Mouse (Mus musculus): ENCODE measurements at regions not wholly inside any gene's neighbourhood (a gene's known extent, or its start where the extent isn't known, plus 50 kb on each side); places are given as distances from the start of the nearest gene placed in this dataset.
"Not testable (repeated sequence)": the region's sequence is repeated elsewhere in the genome, so short reads cannot be mapped to it uniquely, and the experiment has no call there.

- Histone ChIP-seq H3K4me3 (replicated peaks in 1 of 3; ENCODE audit: low read depth in 2 of 3, low read length in 2 of 3, poor library complexity in 1 of 3) (no peak overlapping the region), H3K79me2 (replicated peaks; ENCODE audit: control insufficient read depth, extremely low read depth, insufficient read depth, poor library complexity, severe bottlenecking) (no peaks in the 10 kb centered on the region), H3K4me2 (ENCODE audit: insufficient read depth, low read depth, poor library complexity, severe bottlenecking) (no peak overlapping the region), H3K27ac (ENCODE audit: insufficient read depth, low read depth) (no peak overlapping the region), H3K9ac (ENCODE audit: insufficient read depth, low read depth) (no peak overlapping the region), H3K36me3 (replicated peaks in 1 of 2; ENCODE audit: control insufficient read depth in 1 of 2, insufficient read depth in 1 of 2, low read length in 1 of 2) (no peaks in the 10 kb centered on the region), H3K27me3 (replicated peaks) (no peaks in the 10 kb centered on the region), H3K9me3 (replicated peaks; ENCODE audit: low read length) (no peaks in the 10 kb centered on the region), H3K4me1 (ENCODE audit: control insufficient read depth in 1 of 2, insufficient read depth in 2 of 2) (peaks cover 0 to 12% of the 10 kb centered on the region in 2 experiments; a peak in 2 of 4 replicates)
- in situ Hi-C loops (cut with MboI; ENCODE audit: low pct_ligation_motif_present, low pct_unique_long_range_greater_than_20kb, low sequenced_read_pairs): no loop called here
- no peak for DNase-seq (ENCODE audit: extremely low read depth)
- dilution Hi-C loops (cut with MboI; ENCODE audit: extremely low pct_ligation_motif_present, extremely low pct_unique_long_range_greater_than_20kb, low sequenced_read_pairs): no loop called here
- TF ChIP-seq USF2 (conservative IDR thresholded peaks at IDR 0.05; ENCODE audit: low read depth, low read length) (no peak), CHD2 (IDR thresholded peaks at IDR 0.05; ENCODE audit: low read length) (no peak), POLR2AphosphoS2 (IDR thresholded peaks at IDR 0.05; ENCODE audit: low read depth, low read length) (no peak), ZNF384 (IDR thresholded peaks at IDR 0.05; ENCODE audit: low read depth, low read length) (no peak)
Measured at GRCm38 (mm10) chr16:15185714-15186113, 131.5 kb upstream of the Gm21897 start.

- in situ Hi-C loops (cut with MboI; ENCODE audit: low pct_ligation_motif_present, low pct_unique_long_range_greater_than_20kb, low sequenced_read_pairs): no loop called here
- H3K27me3 ChIP-seq (replicated peaks): no peaks in the 10 kb centered on the region
- H3K4me2 ChIP-seq (ENCODE audit: insufficient read depth, low read depth, poor library complexity, severe bottlenecking): no peak overlapping the region
- H3K9ac ChIP-seq (ENCODE audit: insufficient read depth, low read depth): no peak overlapping the region
- no peak for DNase-seq (ENCODE audit: extremely low read depth)
- no peaks in the 10 kb centered on the region for H3K79me2 ChIP-seq (replicated peaks; ENCODE audit: control insufficient read depth, extremely low read depth, insufficient read depth, poor library complexity, severe bottlenecking)
- no peaks in the 10 kb centered on the region for H3K9me3 ChIP-seq (replicated peaks; ENCODE audit: low read length)
- H3K27ac ChIP-seq (ENCODE audit: insufficient read depth, low read depth): no peak overlapping the region
- no peak for TF ChIP-seq TCF12 (IDR thresholded peaks at IDR 0.05; ENCODE audit: low read depth, low read length)
- TF ChIP-seq MEF2A (IDR thresholded peaks at IDR 0.05; ENCODE audit: borderline replicate concordance, low read depth, low read length): no peak
- no peak for TF ChIP-seq MYC (IDR thresholded peaks at IDR 0.05; ENCODE audit: low read depth, low read length)
- no peak for TF ChIP-seq BHLHE40 (IDR thresholded peaks at IDR 0.05; ENCODE audit: low read depth, low read length)
- no peak for TF ChIP-seq E2F4 (IDR thresholded peaks at IDR 0.05; ENCODE audit: insufficient replicate concordance, low read depth, low read length)
- TF ChIP-seq ETS1 (conservative IDR thresholded peaks at IDR 0.05; ENCODE audit: low read depth, low read length): no peak
- TF ChIP-seq GABPA (IDR thresholded peaks at IDR 0.05; ENCODE audit: insufficient replicate concordance, low read depth, low read length): no peak
- TF ChIP-seq MAFK (IDR thresholded peaks at IDR 0.05; ENCODE audit: insufficient replicate concordance, low read length): no peak
- TF ChIP-seq UBTF (IDR thresholded peaks at IDR 0.05; ENCODE audit: low read depth, low read length): no peak
- TF ChIP-seq SMC3 (IDR thresholded peaks at IDR 0.05; ENCODE audit: low read depth, low read length): no peak
- TF ChIP-seq ZMIZ1 (IDR thresholded peaks at IDR 0.05; ENCODE audit: low read depth, low read length): no peak
- no peak for TF ChIP-seq CTCF (conservative IDR thresholded peaks at IDR 0.05 in 1 of 2, IDR thresholded peaks at IDR 0.05 in 1 of 2; ENCODE audit: low read depth in 2 of 2, low read length in 2 of 2)
- TF ChIP-seq JUN (IDR thresholded peaks at IDR 0.05; ENCODE audit: insufficient read depth, low read depth, low read length): no peak
- no peak for TF ChIP-seq MXI1 (IDR thresholded peaks at IDR 0.05; ENCODE audit: low read depth, low read length)
- TF ChIP-seq CHD2 (IDR thresholded peaks at IDR 0.05; ENCODE audit: low read length): no peak
- no peak for TF ChIP-seq NELFE (IDR thresholded peaks at IDR 0.05; ENCODE audit: low read depth, low read length)
- no peak for TF ChIP-seq CHD1 (IDR thresholded peaks at IDR 0.05; ENCODE audit: low read depth, low read length)
- no peak for TF ChIP-seq ZC3H11A (IDR thresholded peaks at IDR 0.05; ENCODE audit: low read depth, low read length)
- no peak for TF ChIP-seq HCFC1 (IDR thresholded peaks at IDR 0.05; ENCODE audit: low read depth, low read length)
- no peak overlapping the region for H3K4me3 ChIP-seq (replicated peaks in 1 of 3; ENCODE audit: low read depth in 2 of 3, low read length in 2 of 3, poor library complexity in 1 of 3)
- H3K4me1 ChIP-seq (ENCODE audit: control insufficient read depth in 1 of 2, insufficient read depth in 2 of 2): peaks cover 0 to 4% of the 10 kb centered on the region in 2 experiments; a peak in 1 of 4 replicates
- dilution Hi-C loops (cut with MboI; ENCODE audit: extremely low pct_ligation_motif_present, extremely low pct_unique_long_range_greater_than_20kb, low sequenced_read_pairs): no loop called here
- no peaks in the 10 kb centered on the region for H3K36me3 ChIP-seq (replicated peaks in 1 of 2; ENCODE audit: control insufficient read depth in 1 of 2, insufficient read depth in 1 of 2, low read length in 1 of 2)
Measured at GRCm38 (mm10) chr16:15194926-15195711, 122.1 kb upstream of the Gm21897 start.

GRCm38 (mm10) chr16:15195931-15196330 is 121.3 kb upstream of the Gm21897 start:
- H3K9ac ChIP-seq (ENCODE audit: insufficient read depth, low read depth); dilution Hi-C loops (cut with MboI; ENCODE audit: extremely low pct_ligation_motif_present, extremely low pct_unique_long_range_greater_than_20kb, low sequenced_read_pairs); H3K27ac ChIP-seq (ENCODE audit: insufficient read depth, low read depth); in situ Hi-C loops (cut with MboI; ENCODE audit: low pct_ligation_motif_present, low pct_unique_long_range_greater_than_20kb, low sequenced_read_pairs); H3K4me3 ChIP-seq (replicated peaks in 1 of 3; ENCODE audit: low read depth in 2 of 3, low read length in 2 of 3, poor library complexity in 1 of 3); DNase-seq (ENCODE audit: extremely low read depth); H3K4me1 ChIP-seq (ENCODE audit: control insufficient read depth in 1 of 2, insufficient read depth in 2 of 2); H3K36me3 ChIP-seq (replicated peaks in 1 of 2; ENCODE audit: control insufficient read depth in 1 of 2, insufficient read depth in 1 of 2, low read length in 1 of 2); H3K27me3 ChIP-seq (replicated peaks); H3K9me3 ChIP-seq (replicated peaks; ENCODE audit: low read length); H3K79me2 ChIP-seq (replicated peaks; ENCODE audit: control insufficient read depth, extremely low read depth, insufficient read depth, poor library complexity, severe bottlenecking); H3K4me2 ChIP-seq (ENCODE audit: insufficient read depth, low read depth, poor library complexity, severe bottlenecking): not testable (repeated sequence)

Data from CH12.LX (cell line).